Mouse (Mus musculus) heart, adult 2 months (tissue): ENCODE measurements around the gene Syk. TPM values are rescaled to one million over a fixed set of nuclear protein-coding genes. Genes with fewer than 3 reads are reported as not detected.

Experiments used
- DNase-seq, 2 experiments: peaks; one replicate each; pipeline ENCODE4 v3.0.0; 2021
- H3K27ac ChIP-seq: fragments of 200-600 bp; 2 replicates; pipeline ENCODE4 v1.8.1; 2022
- H3K27me3 ChIP-seq: fragments of 200-500 bp; 2 replicates; pipeline ENCODE4 v1.6.1; 2012; ENCODE audit warnings: mild to moderate bottlenecking, low read length, inconsistent platforms, mixed read lengths; ENCODE audit not compliant: control insufficient read depth, insufficient read depth
- H3K36me3 ChIP-seq: fragments of 200-500 bp; 2 replicates; pipeline ENCODE4 v1.6.1; 2012; ENCODE audit warnings: low read length, inconsistent platforms; ENCODE audit not compliant: control insufficient read depth, insufficient read depth
- H3K4me1 ChIP-seq: fragments of 200-500 bp; 2 replicates; pipeline ENCODE4 v1.6.1; 2011; ENCODE audit warnings: low read length; ENCODE audit not compliant: control insufficient read depth, insufficient read depth
- H3K4me3 ChIP-seq: fragments of 200-600 bp; 2 replicates; pipeline ENCODE4 v1.8.1; 2022
- H3K79me2 ChIP-seq: fragments of 200-500 bp; replicated peaks from 2 replicates; pipeline ENCODE4 v1.6.1; 2012; ENCODE audit warnings: mild to moderate bottlenecking, inconsistent platforms, low read length, moderate library complexity, mixed read lengths; ENCODE audit not compliant: control insufficient read depth, insufficient read depth
- H3K9ac ChIP-seq: fragments of 200-500 bp; 2 replicates; pipeline ENCODE4 v1.6.1; 2012; ENCODE audit warnings: low read depth, mild to moderate bottlenecking, control low read depth, inconsistent platforms, low read length, mixed read lengths
- CTCF ChIP-seq: fragments of 200-600 bp; IDR thresholded peaks from 2 replicates; pipeline ENCODE4 v1.8.1; 2022; ENCODE audit warnings: antibody characterized with exemption, mild to moderate bottlenecking, moderate library complexity
- EP300 ChIP-seq: fragments of 200-500 bp; IDR thresholded peaks from 2 replicates; pipeline ENCODE4 v1.6.1; 2011; ENCODE audit warnings: low read depth, low read length, control low read depth; ENCODE audit not compliant: insufficient read depth
- POLR2A ChIP-seq: fragments of 200-500 bp; IDR thresholded peaks from 2 replicates; pipeline ENCODE4 v1.6.1; 2011; ENCODE audit warnings: mild to moderate bottlenecking, low read depth, low read length, control low read depth; ENCODE audit not compliant: insufficient read depth
- WGBS: fragments of 180-500 bp; shearing (Covaris S2); methylation state at CpG from one replicate; pipeline ENCODE4 v1.1.7; 2018; 5-methylcytosine and 5-hydroxymethylcytosine counted together
- intact Hi-C: fragments of 180-260 bp; cut with DNase I; formaldehyde crosslinking; loops from one replicate; pipeline ENCODE4 v1.15.1; 2025
- polyA plus RNA-seq: library from polyadenylated mRNA; depleted of rRNA; stranded (reverse); fragments of >200 nt; gene quantifications from 2 replicates; pipeline ENCODE4 v1.2.3, GENCODE M21; 2012
- total RNA-seq, 2 experiments: library from RNA; stranded (reverse); gene quantifications; 2 replicates each; pipeline ENCODE4 v1.2.3; 2021

The Syk gene
- total and polyA plus RNA-seq, 3 experiments, result 14.0 to 17.6 (median 16.0) TPM

DNA sequence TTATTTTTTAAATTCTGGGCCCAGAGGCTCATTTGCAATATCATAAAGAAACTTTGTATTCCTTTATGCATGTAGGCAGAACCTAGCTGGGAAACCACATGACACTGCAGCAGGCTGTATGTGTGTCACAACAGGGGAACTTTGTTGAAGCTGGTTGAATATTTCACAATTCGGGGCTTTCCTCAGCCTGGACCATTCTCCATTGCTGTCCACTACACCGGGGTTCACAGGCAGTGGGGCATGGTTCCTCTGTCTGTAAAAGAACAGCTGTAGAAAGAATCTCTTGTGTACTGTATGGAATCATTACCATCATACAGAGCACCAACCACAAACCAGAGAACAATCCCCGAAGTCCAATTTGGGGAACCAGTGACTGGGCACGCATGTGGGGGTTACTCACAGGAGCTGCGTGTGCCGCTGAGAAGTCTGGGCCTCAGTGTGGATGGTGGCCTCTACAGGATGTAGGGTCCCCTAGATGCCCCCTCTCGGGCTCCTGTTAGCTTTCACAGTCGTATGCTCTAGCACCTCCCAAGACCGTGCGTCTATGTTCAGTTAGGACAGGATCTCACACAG is 53.3 kb downstream of the Syk start:
- no peaks in the 10 kb centered on the region for H3K36me3 ChIP-seq

DNA sequence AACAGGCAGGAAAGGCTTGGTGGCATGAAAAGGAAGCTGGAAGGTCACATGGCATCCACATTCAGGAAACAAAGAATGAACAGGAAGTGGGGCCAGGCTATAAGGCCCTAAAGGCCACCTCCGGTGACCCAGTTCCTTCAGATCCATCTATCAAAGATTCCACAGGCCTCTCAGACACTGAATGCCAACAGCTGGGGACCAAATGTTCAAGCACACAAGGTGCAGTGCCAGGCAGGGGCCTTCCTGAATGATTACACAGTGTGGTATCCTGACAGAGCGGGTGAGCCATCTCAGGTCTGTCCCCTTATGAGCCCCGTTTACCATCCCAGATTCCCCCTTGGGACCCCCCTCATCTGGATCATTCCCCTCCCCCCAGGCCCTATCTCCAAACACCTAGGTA is 63.6 kb downstream of the Syk start:
- DNase-seq, result no peak
- H3K27me3 ChIP-seq, result no peaks in the 10 kb centered on the region
- intact Hi-C loops, result no loop called here
- no peaks in the 10 kb centered on the region for H3K36me3 ChIP-seq
- TF ChIP-seq CTCF (no peak), EP300 (no peak), POLR2A (no peak)
- H3K4me3 ChIP-seq, result no peak overlapping the region
- H3K79me2 ChIP-seq, result no peaks in the 10 kb centered on the region
- H3K9ac ChIP-seq, result no peak overlapping the region
- H3K4me1 ChIP-seq, result no peaks in the 10 kb centered on the region
- WGBS, result 78% methylated on average over 3 of the region's 3 CpGs
- no peak overlapping the region for H3K27ac ChIP-seq

More for the DNA sequence above, 53.3 kb downstream of the Syk start:
- 91% methylated on average over 10 of the region's 10 CpGs for WGBS
- no peak for DNase-seq
- H3K9ac ChIP-seq, result no peak overlapping the region
- no peaks in the 10 kb centered on the region for H3K27me3 ChIP-seq
- no peaks in the 10 kb centered on the region for H3K4me1 ChIP-seq
- H3K4me3 ChIP-seq, result no peak overlapping the region
- H3K27ac ChIP-seq, result no peak overlapping the region
- TF ChIP-seq EP300, result no peak
- no peak for TF ChIP-seq POLR2A
- TF ChIP-seq CTCF, result no peak
- intact Hi-C loops, result no loop called here
- H3K79me2 ChIP-seq, result no peaks in the 10 kb centered on the region

DNA sequence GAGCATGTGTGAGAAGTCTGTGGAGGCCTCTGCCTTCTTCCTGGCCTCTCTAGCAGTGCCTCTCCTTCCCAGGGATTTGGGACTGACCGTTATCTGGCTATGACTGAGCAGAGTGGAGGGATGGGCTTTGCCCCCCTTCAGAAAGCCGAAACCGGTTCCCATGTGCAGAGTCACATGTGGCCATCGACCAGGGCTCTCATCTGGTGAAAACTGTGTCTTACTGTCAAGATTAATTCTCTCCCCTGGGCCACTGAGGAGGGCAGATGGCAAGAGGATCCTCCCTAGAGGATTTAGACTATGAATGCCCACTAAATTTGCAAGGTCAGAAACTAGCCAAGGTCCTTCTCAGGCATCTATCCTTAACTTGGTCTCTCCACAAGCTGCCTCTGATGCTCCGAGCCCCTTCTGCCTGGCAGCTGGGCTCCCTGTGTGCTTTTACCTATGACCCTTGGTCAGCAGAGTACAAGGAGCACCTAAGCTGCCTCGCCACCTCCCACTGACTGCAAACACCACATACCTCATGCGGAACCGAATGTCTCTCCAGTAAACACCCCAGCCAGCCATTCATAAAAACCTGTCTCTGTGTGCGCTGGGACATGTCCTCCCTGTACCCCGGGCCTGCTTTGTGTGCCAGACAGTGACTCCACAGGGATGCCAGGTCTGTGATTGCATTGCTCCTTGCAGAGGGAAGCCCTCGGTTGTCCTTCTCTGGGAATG is 65.2 kb downstream of the Syk start:
- no peaks in the 10 kb centered on the region for H3K36me3 ChIP-seq
- no peak overlapping the region for H3K27ac ChIP-seq
- H3K4me3 ChIP-seq, result no peak overlapping the region
- H3K79me2 ChIP-seq, result no peaks in the 10 kb centered on the region
- TF ChIP-seq POLR2A, result no peak
- no peak for TF ChIP-seq EP300
- TF ChIP-seq CTCF, result no peak
- 77% methylated on average over 11 of the region's 11 CpGs for WGBS
- no peak for DNase-seq
- intact Hi-C loops, result no loop called here
- no peaks in the 10 kb centered on the region for H3K27me3 ChIP-seq
- no peak overlapping the region for H3K9ac ChIP-seq
- no peaks in the 10 kb centered on the region for H3K4me1 ChIP-seq

DNA sequence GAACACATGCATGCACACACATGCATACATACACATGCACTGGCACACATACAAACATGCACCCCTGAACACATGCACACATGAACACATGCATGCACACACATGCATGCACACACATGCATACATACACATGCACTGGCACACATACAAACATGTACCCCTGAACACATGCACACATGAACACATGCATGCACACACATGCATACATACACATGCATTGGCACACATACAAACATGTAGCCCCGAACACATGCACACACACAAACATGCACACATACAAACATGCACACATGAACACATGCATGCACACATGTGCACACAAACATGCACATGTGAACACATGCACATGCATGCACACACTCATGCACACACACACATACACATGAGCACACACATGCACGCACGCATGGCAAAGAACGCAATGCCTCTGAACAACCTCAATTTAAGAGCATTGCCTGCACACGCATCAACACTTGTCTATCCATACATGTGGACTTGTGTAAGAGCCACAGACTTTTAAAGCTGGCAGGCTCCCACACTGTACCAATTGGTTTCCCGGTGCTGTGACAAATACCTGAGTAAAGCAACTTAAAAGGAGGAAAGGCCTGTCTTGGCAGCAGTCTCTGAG is 66.9 kb downstream of the Syk start:
- DNase-seq, result no peak
- Histone ChIP-seq H3K27me3 (no peaks in the 10 kb centered on the region), H3K4me1 (peaks cover 2% of the 10 kb centered on the region), H3K79me2 (no peaks in the 10 kb centered on the region), H3K4me3 (no peak overlapping the region), H3K9ac (no peak overlapping the region), H3K36me3 (no peaks in the 10 kb centered on the region), H3K27ac (no peak overlapping the region)
- intact Hi-C loops, result loop anchor here (2.0 kb wide), 2 partner anchors 333 to 447 kb away; no protein-coding TSS in a partner anchor
- 95% methylated on average over 6 of the region's 6 CpGs for WGBS
- no peak for TF ChIP-seq EP300
- TF ChIP-seq POLR2A, result no peak
- TF ChIP-seq CTCF, result no peak

DNA sequence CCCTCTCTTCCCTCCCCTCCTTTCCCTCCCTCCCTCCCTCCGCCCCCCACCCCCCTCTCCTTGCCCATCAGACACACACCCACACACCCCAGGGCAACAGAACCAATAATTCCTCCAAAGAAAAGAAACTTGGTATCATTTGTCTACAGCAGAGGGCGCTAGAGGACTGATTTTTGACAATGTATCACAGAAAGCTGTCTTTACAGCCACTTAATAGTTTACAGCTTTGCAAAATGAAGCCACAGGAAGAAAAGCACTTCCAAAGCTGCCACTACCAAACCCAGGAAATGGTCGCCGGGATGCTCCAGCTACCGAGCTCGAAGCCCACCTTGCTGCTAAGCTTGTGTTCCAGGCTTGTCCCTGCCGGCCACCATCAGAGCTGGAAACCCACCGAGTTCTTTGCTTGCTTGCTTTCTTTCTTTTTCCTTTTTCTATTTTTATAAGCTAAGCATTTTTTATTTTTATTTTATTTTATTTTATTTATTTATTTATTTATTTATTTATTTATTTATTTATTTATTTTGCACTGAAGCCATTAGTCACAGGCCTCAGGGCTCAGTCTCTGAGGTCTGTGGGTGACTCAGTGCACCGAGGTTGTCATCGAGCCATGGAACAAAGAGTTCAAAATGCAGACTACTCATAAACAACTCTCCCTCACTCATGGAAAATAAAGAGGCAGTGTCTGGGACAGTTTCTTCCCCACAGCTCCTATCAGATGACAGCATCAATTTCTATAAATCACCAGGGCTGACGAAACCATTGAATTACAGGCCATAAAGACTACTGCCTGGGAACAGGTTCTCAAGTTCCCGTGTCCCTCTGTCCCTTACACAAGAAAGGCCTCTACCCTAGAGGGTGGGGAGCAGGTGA is 68.6 kb downstream of the Syk start:
- no peak for DNase-seq
- intact Hi-C loops, result loop anchor here (2.0 kb wide), 2 partner anchors 331 to 445 kb away; no protein-coding TSS in a partner anchor
- no peak overlapping the region for H3K9ac ChIP-seq
- WGBS, result 48% methylated on average over 11 of the region's 12 CpGs
- no peaks in the 10 kb centered on the region for H3K36me3 ChIP-seq
- peaks cover 2% of the 10 kb centered on the region for H3K4me1 ChIP-seq
- no peaks in the 10 kb centered on the region for H3K79me2 ChIP-seq
- H3K4me3 ChIP-seq, result no peak overlapping the region
- H3K27me3 ChIP-seq, result no peaks in the 10 kb centered on the region
- H3K27ac ChIP-seq, result no peak overlapping the region
- TF ChIP-seq CTCF, result peak; percentile 68
- no peak for TF ChIP-seq POLR2A
